Mouse (Mus musculus): ENCODE data around the gene Sox12. TPM values are rescaled to one million over a fixed set of nuclear protein-coding genes. Genes with fewer than 3 reads are reported as not detected.
A peak's percentile ranks its signal among the peaks of the same experiment; 100 is the strongest.

Gene Sox12
- polyA plus RNA-seq, 1 experiment from 2014 or later = 15.0 TPM

DNA sequence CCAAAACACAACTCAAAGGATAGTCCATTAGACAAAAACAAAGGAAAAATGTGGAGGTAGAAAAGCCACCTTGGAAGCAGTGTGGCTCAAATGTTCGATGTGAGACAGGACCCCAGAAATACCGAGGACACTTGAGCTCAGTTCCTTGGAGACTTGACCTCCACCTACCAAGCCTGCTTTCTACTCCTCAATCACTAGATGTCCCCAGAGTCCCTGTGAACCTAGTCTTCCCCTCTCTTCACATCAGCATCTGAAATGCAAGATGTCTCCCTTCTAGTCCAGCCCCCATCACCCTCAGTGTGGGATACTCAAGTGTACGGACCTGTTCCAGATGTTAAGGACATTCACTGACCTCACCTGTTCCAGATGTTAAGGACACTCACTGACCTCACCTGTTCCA is 5.1 kb downstream of the Sox12 start:
- H3K27me3 ChIP-seq (ENCODE audit: control insufficient read depth, insufficient read depth, low read length) = no peaks in the 10 kb centered on the region
- H3K4me1 ChIP-seq (ENCODE audit: control insufficient read depth in 2 of 2, insufficient read depth in 2 of 2, low read length in 2 of 2) = peaks cover 14 to 28% of the 10 kb centered on the region in 2 experiments
- no peak overlapping the region for H3K4me2 ChIP-seq (ENCODE audit: low read length)
- no peak overlapping the region for H3K9ac ChIP-seq (ENCODE audit: low read length)
- H3K27ac ChIP-seq (replicated peaks in 1 of 2; ENCODE audit: control insufficient read depth in 1 of 2, insufficient read depth in 1 of 2, low read depth in 2 of 2, low read length in 2 of 2) = no peak overlapping the region
- peaks cover 17% of the 10 kb centered on the region for H3K36me3 ChIP-seq (ENCODE audit: control insufficient read depth, insufficient read depth, low read length)
- no peak overlapping the region for H3K4me3 ChIP-seq (ENCODE audit: control insufficient read depth in 1 of 2, insufficient read depth in 1 of 2, low read depth in 1 of 2, low read length in 2 of 2)
- 15% methylated on average over 3 of the region's 3 CpGs for WGBS
- no peaks in the 10 kb centered on the region for H3K9me3 ChIP-seq (ENCODE audit: control insufficient read depth, low read length)
- no peak for ATAC-seq (ENCODE audit: insufficient number of reproducible peaks, insufficient read depth, low FRiP score, low read depth)

DNA sequence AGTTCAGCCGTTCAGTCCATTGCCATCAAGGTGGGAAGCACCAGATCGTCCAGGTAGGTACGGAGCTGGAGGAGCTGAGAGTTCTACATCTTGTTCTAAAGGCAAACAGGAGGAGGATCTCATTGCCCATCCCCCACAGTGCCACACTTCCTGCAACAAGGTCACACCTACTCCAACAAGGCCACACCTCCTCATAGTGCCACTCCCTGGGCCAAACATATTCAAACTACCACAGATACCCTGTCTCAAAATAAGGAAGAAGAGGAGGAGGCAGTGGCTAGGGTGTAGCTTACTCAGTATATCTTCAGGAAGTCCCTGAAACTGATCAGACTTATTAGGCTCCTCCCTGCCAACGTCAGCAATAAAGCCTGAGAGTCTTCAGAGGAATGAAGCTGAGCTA is 13.7 kb downstream of the Sox12 start:
- H3K27me3 ChIP-seq (ENCODE audit: control insufficient read depth, insufficient read depth, low read length) = no peaks in the 10 kb centered on the region
- H3K9ac ChIP-seq (ENCODE audit: low read length) = no peak overlapping the region
- no peak overlapping the region for H3K4me2 ChIP-seq (ENCODE audit: low read length)
- H3K9me3 ChIP-seq (ENCODE audit: control insufficient read depth, low read length) = peaks cover 3% of the 10 kb centered on the region; the same call in 1 of the 2 replicates
- no peak overlapping the region for H3K4me3 ChIP-seq (ENCODE audit: control insufficient read depth in 1 of 2, insufficient read depth in 1 of 2, low read depth in 1 of 2, low read length in 2 of 2)
- H3K4me1 ChIP-seq (ENCODE audit: control insufficient read depth in 2 of 2, insufficient read depth in 2 of 2, low read length in 2 of 2) = no peaks in the 10 kb centered on the region
- no peaks in the 10 kb centered on the region for H3K36me3 ChIP-seq (ENCODE audit: control insufficient read depth, insufficient read depth, low read length)
- no peak for ATAC-seq (ENCODE audit: insufficient number of reproducible peaks, insufficient read depth, low FRiP score, low read depth)
- no peak overlapping the region for H3K27ac ChIP-seq (replicated peaks in 1 of 2; ENCODE audit: control insufficient read depth in 1 of 2, insufficient read depth in 1 of 2, low read depth in 2 of 2, low read length in 2 of 2)
- WGBS = 77% methylated on average over 4 of the region's 4 CpGs

DNA sequence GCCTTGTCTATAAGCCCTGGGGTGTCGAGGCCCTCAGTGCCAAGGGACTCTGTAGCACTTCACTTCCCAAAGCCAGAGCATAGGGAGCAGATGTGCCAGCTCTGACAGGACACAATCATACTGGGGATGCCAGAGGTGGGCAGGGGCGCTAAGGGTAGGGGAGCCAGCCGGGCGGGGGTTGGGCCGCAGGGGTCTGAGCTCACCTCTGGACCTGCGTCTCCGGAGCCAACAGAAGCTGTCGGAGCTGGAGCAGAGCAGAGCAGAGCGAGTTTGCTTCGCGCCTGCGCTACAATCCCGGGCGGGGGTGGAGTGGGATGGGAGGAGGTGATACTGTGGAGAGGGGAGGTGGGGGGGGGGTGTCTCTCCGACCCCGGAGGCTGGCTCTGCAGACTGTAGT is 21.5 kb downstream of the Sox12 start, which contains the start of gene Nrsn2:
Gene Nrsn2, minus strand, starts transcription at position 294 of the 397 bp plus-strand sequence.
- Histone ChIP-seq H3K4me2 (ENCODE audit: low read length) (peak within 1 kb of the TSS; percentile 51), H3K36me3 (ENCODE audit: control insufficient read depth, insufficient read depth, low read length) (no peaks in the 10 kb centered on the region), H3K27ac (replicated peaks in 1 of 2; ENCODE audit: control insufficient read depth in 1 of 2, insufficient read depth in 1 of 2, low read depth in 2 of 2, low read length in 2 of 2) (no peak within 1 kb of the TSS), H3K9me3 (ENCODE audit: control insufficient read depth, low read length) (no peaks in the 10 kb centered on the region), H3K4me3 (ENCODE audit: control insufficient read depth in 1 of 2, insufficient read depth in 1 of 2, low read depth in 1 of 2, low read length in 2 of 2) (0 out of 4 replicates have a peak within 1 kb of the TSS, but pooled peaks have one; percentile 9), H3K4me1 (ENCODE audit: control insufficient read depth in 2 of 2, insufficient read depth in 2 of 2, low read length in 2 of 2) (peaks cover 6 to 13% of the 10 kb centered on the region in 2 experiments; a peak in 3 of 4 replicates), H3K9ac (ENCODE audit: low read length) (peak within 1 kb of the TSS; percentile 51), H3K27me3 (ENCODE audit: control insufficient read depth, insufficient read depth, low read length) (peaks cover 11% of the 10 kb centered on the region; the same call in 1 of the 2 replicates)
- no peak for ATAC-seq (ENCODE audit: insufficient number of reproducible peaks, insufficient read depth, low FRiP score, low read depth)
- 2% methylated on average over 16 of the region's 16 CpGs for WGBS

DNA sequence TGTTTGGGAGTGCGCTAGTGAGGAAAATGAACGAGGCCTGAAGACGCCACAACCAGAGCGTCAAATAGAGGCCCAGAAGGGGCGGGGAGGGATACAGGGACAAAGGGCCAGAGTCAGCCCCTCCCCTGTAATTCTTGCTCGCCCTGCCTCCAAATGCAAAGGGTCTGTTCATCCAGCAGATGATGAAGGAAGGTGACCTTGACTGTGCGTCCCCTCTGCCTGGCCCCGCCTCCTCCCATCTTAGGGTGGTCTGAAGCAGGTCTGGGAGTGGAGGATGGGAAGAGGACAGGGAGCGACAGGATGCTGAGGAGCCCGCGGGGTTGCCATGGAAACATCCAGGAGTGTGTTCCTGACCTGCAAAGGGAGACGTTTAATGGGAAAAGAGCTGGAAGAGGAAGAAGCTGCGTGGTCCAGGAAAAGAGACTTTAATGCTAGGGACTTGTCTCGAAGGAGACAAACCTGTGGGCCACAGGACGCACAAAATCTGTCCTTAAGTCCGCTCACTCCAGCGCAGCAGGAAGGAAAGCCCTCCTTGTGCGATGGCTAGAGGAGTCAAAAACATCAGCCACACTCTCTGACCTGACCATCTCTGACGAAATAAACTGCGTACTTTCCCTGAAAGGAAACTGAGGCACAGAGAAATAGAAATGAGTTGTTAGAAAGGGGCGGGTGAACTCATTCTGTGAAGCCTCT is 22.1 kb downstream of the Sox12 start:
- H3K27ac ChIP-seq (replicated peaks in 1 of 2; ENCODE audit: control insufficient read depth in 1 of 2, insufficient read depth in 1 of 2, low read depth in 2 of 2, low read length in 2 of 2) = no peak overlapping the region
- H3K9me3 ChIP-seq (ENCODE audit: control insufficient read depth, low read length) = no peaks in the 10 kb centered on the region
- H3K4me3 ChIP-seq (ENCODE audit: control insufficient read depth in 1 of 2, insufficient read depth in 1 of 2, low read depth in 1 of 2, low read length in 2 of 2) = 0 out of 4 replicates have a peak overlapping the region, but pooled peaks have one; percentile 9
- H3K4me1 ChIP-seq (ENCODE audit: control insufficient read depth in 2 of 2, insufficient read depth in 2 of 2, low read length in 2 of 2) = peaks cover 6 to 13% of the 10 kb centered on the region in 2 experiments; a peak in 3 of 4 replicates
- peaks cover 11% of the 10 kb centered on the region; the same call in 1 of the 2 replicates for H3K27me3 ChIP-seq (ENCODE audit: control insufficient read depth, insufficient read depth, low read length)
- H3K36me3 ChIP-seq (ENCODE audit: control insufficient read depth, insufficient read depth, low read length) = no peaks in the 10 kb centered on the region
- ATAC-seq (ENCODE audit: insufficient number of reproducible peaks, insufficient read depth, low FRiP score, low read depth) = no peak
- H3K4me2 ChIP-seq (ENCODE audit: low read length) = peak overlapping the region; percentile 51
- WGBS = 8% methylated on average over 21 of the region's 21 CpGs
- H3K9ac ChIP-seq (ENCODE audit: low read length) = peak overlapping the region; percentile 51

DNA sequence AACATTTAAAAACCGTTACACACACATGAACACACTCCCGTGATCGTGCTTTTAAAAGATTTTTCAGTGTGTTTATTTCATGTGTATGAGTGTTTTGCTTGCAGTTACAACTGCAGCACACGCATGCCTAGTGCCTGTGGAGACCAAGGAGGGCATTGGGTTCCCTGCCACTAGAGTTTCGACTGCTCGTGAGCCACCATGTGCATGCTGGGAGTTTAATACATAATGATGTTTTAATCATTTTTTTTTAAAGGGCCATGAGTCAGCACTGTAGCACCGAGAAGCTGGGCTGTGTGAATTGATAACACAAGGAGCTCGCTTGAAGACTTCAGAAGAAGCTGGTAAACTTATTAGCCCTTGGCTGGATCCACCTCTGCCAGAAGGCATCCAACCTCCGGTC is 24.3 kb downstream of the Sox12 start:
- Histone ChIP-seq H3K4me1 (ENCODE audit: control insufficient read depth in 2 of 2, insufficient read depth in 2 of 2, low read length in 2 of 2) (peaks cover 6 to 15% of the 10 kb centered on the region in 2 experiments; a peak in 3 of 4 replicates), H3K4me2 (ENCODE audit: low read length) (no peak overlapping the region), H3K4me3 (ENCODE audit: control insufficient read depth in 1 of 2, insufficient read depth in 1 of 2, low read depth in 1 of 2, low read length in 2 of 2) (no peak overlapping the region), H3K9ac (ENCODE audit: low read length) (no peak overlapping the region), H3K36me3 (ENCODE audit: control insufficient read depth, insufficient read depth, low read length) (no peaks in the 10 kb centered on the region), H3K9me3 (ENCODE audit: control insufficient read depth, low read length) (no peaks in the 10 kb centered on the region), H3K27ac (replicated peaks in 1 of 2; ENCODE audit: control insufficient read depth in 1 of 2, insufficient read depth in 1 of 2, low read depth in 2 of 2, low read length in 2 of 2) (no peak overlapping the region), H3K27me3 (ENCODE audit: control insufficient read depth, insufficient read depth, low read length) (peaks cover 11% of the 10 kb centered on the region; the same call in 1 of the 2 replicates)
- WGBS = 76% methylated on average over 9 of the region's 9 CpGs
- no peak for ATAC-seq (ENCODE audit: insufficient number of reproducible peaks, insufficient read depth, low FRiP score, low read depth)

DNA sequence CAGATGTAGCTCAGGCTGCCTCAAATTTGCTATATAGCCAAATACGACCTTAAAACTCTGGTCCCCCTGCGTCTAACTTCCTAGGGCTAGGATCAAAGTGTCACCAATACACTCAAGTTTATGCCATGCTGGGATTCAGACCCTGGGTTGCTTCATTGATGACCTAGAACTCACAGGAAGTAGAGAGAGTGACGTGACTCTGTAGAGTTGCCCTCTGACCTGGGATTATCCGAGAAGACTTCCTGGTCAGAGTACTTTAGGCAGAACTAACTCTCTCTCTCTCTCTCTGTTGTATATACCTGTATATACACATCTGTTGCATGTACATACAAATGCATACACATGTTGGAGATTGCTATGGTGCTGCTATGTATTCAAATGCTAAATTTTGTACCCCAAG is 25.2 kb downstream of the Sox12 start:
- no peak overlapping the region for H3K27ac ChIP-seq (replicated peaks in 1 of 2; ENCODE audit: control insufficient read depth in 1 of 2, insufficient read depth in 1 of 2, low read depth in 2 of 2, low read length in 2 of 2)
- no peak for ATAC-seq (ENCODE audit: insufficient number of reproducible peaks, insufficient read depth, low FRiP score, low read depth)
- no peak overlapping the region for H3K9ac ChIP-seq (ENCODE audit: low read length)
- no peak overlapping the region for H3K4me2 ChIP-seq (ENCODE audit: low read length)
- no peak overlapping the region for H3K4me3 ChIP-seq (ENCODE audit: control insufficient read depth in 1 of 2, insufficient read depth in 1 of 2, low read depth in 1 of 2, low read length in 2 of 2)
- H3K27me3 ChIP-seq (ENCODE audit: control insufficient read depth, insufficient read depth, low read length) = peaks cover 11% of the 10 kb centered on the region; the same call in 1 of the 2 replicates
- 67% methylated on average over 4 of the region's 4 CpGs for WGBS
- no peaks in the 10 kb centered on the region for H3K9me3 ChIP-seq (ENCODE audit: control insufficient read depth, low read length)
- H3K4me1 ChIP-seq (ENCODE audit: control insufficient read depth in 2 of 2, insufficient read depth in 2 of 2, low read length in 2 of 2) = peaks cover 6 to 15% of the 10 kb centered on the region in 2 experiments; a peak in 3 of 4 replicates
- no peaks in the 10 kb centered on the region for H3K36me3 ChIP-seq (ENCODE audit: control insufficient read depth, insufficient read depth, low read length)

DNA sequence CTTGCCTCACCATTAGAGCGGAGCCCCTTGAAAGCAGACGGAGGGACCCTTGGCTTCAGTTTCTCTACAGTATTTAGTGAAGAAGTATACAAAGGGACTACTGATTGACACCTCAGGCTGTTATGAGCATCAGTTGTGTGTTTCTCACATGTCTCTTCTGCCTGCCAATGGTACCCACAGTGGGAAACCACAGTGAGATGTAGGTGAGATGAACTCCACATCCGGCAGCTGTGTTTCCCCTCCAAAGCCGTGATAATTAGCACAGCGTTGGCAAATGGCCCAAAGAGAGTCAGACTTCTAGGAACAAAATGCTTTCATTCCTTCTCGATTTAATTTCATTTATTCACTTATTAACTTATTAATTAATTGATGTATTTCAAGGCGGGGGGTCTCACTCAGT is 25.8 kb downstream of the Sox12 start:
- H3K9me3 ChIP-seq (ENCODE audit: control insufficient read depth, low read length) = no peaks in the 10 kb centered on the region
- no peak overlapping the region for H3K4me3 ChIP-seq (ENCODE audit: control insufficient read depth in 1 of 2, insufficient read depth in 1 of 2, low read depth in 1 of 2, low read length in 2 of 2)
- peaks cover 6% of the 10 kb centered on the region; the same call in 1 of the 2 replicates for H3K27me3 ChIP-seq (ENCODE audit: control insufficient read depth, insufficient read depth, low read length)
- no peak overlapping the region for H3K27ac ChIP-seq (replicated peaks in 1 of 2; ENCODE audit: control insufficient read depth in 1 of 2, insufficient read depth in 1 of 2, low read depth in 2 of 2, low read length in 2 of 2)
- WGBS = 75% methylated on average over 7 of the region's 7 CpGs
- no peaks in the 10 kb centered on the region for H3K36me3 ChIP-seq (ENCODE audit: control insufficient read depth, insufficient read depth, low read length)
- peaks cover 6 to 15% of the 10 kb centered on the region in 2 experiments; a peak in 3 of 4 replicates for H3K4me1 ChIP-seq (ENCODE audit: control insufficient read depth in 2 of 2, insufficient read depth in 2 of 2, low read length in 2 of 2)
- no peak overlapping the region for H3K9ac ChIP-seq (ENCODE audit: low read length)
- no peak for ATAC-seq (ENCODE audit: insufficient number of reproducible peaks, insufficient read depth, low FRiP score, low read depth)
- no peak overlapping the region for H3K4me2 ChIP-seq (ENCODE audit: low read length)

All from heart, embryonic 14.5 days (tissue).